Mouse (Mus musculus) lung, postnatal 0 days (tissue): ENCODE measurements at regions not wholly inside any gene's neighbourhood (a gene's known extent, or its start where the extent isn't known, plus 50 kb on each side); places are given as distances from the start of the nearest gene placed in this dataset.

Experiments used
- CTCF ChIP-seq: IDR thresholded peaks from 2 replicates; pipeline ENCODE4 v1.5.1; 2016; ENCODE audit warnings: antibody characterized with exemption, mild to moderate bottlenecking
- EP300 ChIP-seq: IDR thresholded peaks from 2 replicates; pipeline ENCODE4 v1.6.1; 2016; ENCODE audit warnings: antibody characterized with exemption, mild to moderate bottlenecking, control low read depth

DNA sequence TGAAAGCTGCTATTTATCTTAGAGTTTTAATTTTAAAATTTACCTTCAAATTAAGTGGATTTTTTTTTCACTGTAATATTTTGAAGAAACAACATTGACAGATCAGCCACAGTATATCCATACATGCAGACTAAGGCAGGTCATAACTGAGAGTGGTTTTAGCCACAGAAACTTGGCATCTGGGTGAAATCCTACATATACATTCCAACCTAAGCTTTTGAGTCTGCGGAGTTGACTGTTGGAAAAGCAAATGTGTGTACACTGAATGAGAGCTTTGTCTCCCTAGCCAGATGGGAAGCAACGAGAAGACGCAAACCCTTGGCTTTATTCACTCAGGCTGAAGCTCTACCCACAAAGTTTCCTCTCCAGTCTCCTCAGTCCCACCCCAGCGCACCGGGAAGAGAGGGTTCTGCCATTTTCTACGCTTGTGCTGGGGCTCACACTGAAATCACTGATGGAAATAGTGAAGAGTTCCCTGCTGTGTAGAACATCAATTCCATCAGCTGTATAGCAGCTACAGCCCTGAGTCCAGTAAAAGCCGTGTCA is 277.5 kb upstream of the Mpped2 start:
- TF ChIP-seq CTCF (no peak), EP300 (no peak)
